Mouse (Mus musculus) lung, postnatal 0 days (tissue): ENCODE results near the gene Mad1l1.

ENCODE experiments used
- CTCF ChIP-seq: IDR thresholded peaks from 2 replicates; pipeline ENCODE4 v1.5.1; 2016; ENCODE audit warnings: antibody characterized with exemption, mild to moderate bottlenecking
- EP300 ChIP-seq: IDR thresholded peaks from 2 replicates; pipeline ENCODE4 v1.6.1; 2016; ENCODE audit warnings: antibody characterized with exemption, mild to moderate bottlenecking, control low read depth

DNA sequence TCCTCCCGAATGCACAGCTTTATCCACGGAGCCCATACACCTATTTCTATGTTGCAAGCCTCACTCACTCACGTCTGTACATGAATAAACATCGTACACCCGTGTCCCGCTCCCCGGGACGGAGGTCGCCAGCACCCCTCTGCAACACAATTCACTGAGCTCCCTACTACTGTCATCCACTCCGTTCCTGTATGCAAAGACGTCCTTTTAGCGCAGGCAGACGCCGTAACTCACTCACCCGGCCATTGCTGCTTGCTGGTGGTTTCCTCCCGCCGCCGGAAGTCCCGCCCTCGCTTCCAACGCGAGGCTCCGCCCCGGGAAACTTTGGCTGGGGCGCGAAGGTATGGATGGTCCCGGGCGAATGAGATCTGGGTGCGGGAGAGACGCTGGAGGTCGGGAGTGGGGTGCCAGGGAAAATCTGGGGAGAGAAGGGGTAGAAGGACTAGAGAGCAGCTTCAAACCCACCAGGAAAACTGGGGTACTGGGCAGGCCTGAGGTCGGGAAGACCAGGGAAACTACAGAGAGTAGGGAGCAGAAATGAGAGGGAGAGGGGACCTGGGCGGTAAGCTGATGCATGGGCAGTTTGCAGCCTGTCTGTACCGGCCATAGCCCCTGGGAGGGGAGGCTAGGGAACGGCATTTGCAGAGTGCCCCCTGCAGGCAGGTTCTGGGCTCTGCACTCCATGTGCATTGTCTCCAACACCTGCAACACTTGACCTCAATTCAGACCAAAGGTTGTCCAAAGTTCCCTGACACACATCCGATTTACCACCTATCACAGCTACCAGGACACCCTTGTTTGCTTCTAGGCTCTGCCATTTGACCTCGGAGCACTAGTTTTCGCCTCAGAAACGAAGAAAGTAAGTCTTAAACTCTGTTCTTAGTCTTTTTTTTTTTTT, 10.5 kb upstream of the Mad1l1 start, which contains the start of gene Mrm2:
- peak; percentile 83 for TF ChIP-seq CTCF
- no peak for TF ChIP-seq EP300
